Mouse (Mus musculus): ENCODE data around the gene Gm21149.
"Not testable (repeated sequence)": the region's sequence is repeated elsewhere in the genome, so short reads cannot be mapped to it uniquely, and the experiment has no call there.

DNA sequence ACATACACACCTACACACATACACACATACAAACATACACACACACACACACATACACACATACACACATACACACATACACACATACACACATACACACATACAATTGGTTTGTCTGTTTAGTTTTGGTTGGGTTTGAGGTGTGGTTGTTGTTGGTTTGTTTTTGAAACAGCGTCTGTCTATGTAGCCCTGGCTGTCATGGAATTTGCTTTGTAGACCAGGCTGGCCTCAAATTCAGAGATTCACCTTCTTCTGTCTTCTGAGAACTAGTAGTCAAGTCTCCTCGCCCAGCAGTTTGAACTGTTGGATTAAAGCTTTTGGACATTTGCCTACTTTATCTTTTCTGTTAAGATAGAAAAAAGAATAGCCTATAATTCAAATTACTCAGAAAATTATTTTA, 14.6 kb upstream of the Gm21149 start:
- not testable (repeated sequence) for TF ChIP-seq CTCF, EP300 (IDR thresholded peaks at IDR 0.05; ENCODE audit: low read depth)

All from heart, postnatal 0 days (tissue).